Mouse (Mus musculus) telencephalon, adult 2 months (tissue): ENCODE data around the gene Pgghg.
"Not testable (repeated sequence)": the region's sequence is repeated elsewhere in the genome, so short reads cannot be mapped to it uniquely, and the experiment has no call there.

Experiments
- DNase-seq: peaks from one replicate; pipeline ENCODE4 v3.0.0-alpha.2; 2011; ENCODE audit warnings: low read depth, low spot score

Gene Pgghg

GRCm38 (mm10) chr7:140955758-140956555, 14.8 kb downstream of the Pgghg start, which contains the start of the genes Gm45717 and Ifitm2:
Gene Gm45717 (minus strand): TSS chr7:140955937.
Gene Ifitm2 (minus strand): TSS chr7:140955987.
- DNase-seq: peak; percentile 72

- no peak for DNase-seq
These were observed 15.3 kb downstream of the Pgghg start for GRCm38 (mm10) chr7:140956556-140956869.

- DNase-seq: no peak
These were observed 18.1 kb downstream of the Pgghg start for GRCm38 (mm10) chr7:140959181-140959901.

- DNase-seq: no peak
These were observed 18.8 kb downstream of the Pgghg start for GRCm38 (mm10) chr7:140960026-140960425.

GRCm38 (mm10) chr7:140961416-140961815, 20.2 kb downstream of the Pgghg start:
- DNase-seq: no peak

- DNase-seq: no peak
These were observed 21.5 kb downstream of the Pgghg start for GRCm38 (mm10) chr7:140962733-140963132.

- DNase-seq: no peak
These were observed 25.7 kb downstream of the Pgghg start, which contains the start of gene Ifitm1 for GRCm38 (mm10) chr7:140966921-140967320. Gene Ifitm1 (plus strand): TSS chr7:140967221.

- no peak for DNase-seq
These were observed 26.8 kb downstream of the Pgghg start for GRCm38 (mm10) chr7:140967862-140968591.

GRCm38 (mm10) chr7:140968710-140969109, 27.5 kb downstream of the Pgghg start:
- DNase-seq: not testable (repeated sequence)

- DNase-seq: no peak
These were observed 29.7 kb downstream of the Pgghg start for GRCm38 (mm10) chr7:140970931-140971330.

- DNase-seq: no peak
These were observed 30.4 kb downstream of the Pgghg start for GRCm38 (mm10) chr7:140971479-140972171.

GRCm38 (mm10) chr7:140973396-140974165, 32.4 kb downstream of the Pgghg start:
- no peak for DNase-seq

GRCm38 (mm10) chr7:140974940-140975339, 33.7 kb downstream of the Pgghg start:
- no peak for DNase-seq

- no peak for DNase-seq
These were observed 34.3 kb downstream of the Pgghg start for GRCm38 (mm10) chr7:140975465-140975864.

GRCm38 (mm10) chr7:140976720-140977119, 35.5 kb downstream of the Pgghg start:
- not testable (repeated sequence) for DNase-seq

- DNase-seq: no peak
These were observed 40.5 kb downstream of the Pgghg start for GRCm38 (mm10) chr7:140981704-140982103.

- no peak for DNase-seq
These were observed 41.8 kb downstream of the Pgghg start for GRCm38 (mm10) chr7:140982971-140983370.

- peak; percentile 75 for DNase-seq
These were observed 46.3 kb downstream of the Pgghg start for GRCm38 (mm10) chr7:140987182-140988138.

GRCm38 (mm10) chr7:140989022-140989421, 47.8 kb downstream of the Pgghg start:
- DNase-seq: no peak

- DNase-seq: no peak
These were observed 49.0 kb downstream of the Pgghg start for GRCm38 (mm10) chr7:140990185-140990584.
